In the genomic region with DNA sequence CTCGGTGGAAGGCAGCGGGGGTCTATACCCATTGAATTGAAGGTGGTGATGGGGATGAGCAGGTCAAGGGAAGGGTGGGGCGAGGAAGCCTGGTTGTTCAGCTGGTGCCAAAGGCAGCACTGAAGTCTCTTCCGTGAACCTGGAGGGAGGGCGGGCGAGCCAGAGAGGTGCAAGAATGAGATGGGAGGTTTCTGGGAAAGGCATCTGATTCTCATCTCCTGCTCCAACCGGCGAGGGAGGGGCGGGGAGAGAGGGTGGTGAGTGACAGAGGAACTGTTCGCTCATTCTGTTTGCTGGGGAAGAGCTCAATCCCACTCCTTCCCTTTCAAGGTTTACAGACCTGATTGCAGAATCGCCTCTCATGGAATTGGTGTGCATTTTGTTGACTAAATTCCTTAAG, we compare ENCODE assay signal across 15 mouse cellular contexts. TPM values are rescaled to one million over a fixed set of nuclear protein-coding genes. Genes with fewer than 3 reads are reported as not detected.
"Had no signal": no experiment of that assay in that cellular context is flagged by ENCODE, and none has a peak within 500 bp of the region (broad histone marks: within the 10 kb centered on the region; RNA-seq: fewer than 3 reads in every experiment).

No protein-coding gene starts in this region.

- H3K4me2 ChIP-seq: limb, embryonic 12.5 days; liver, embryonic 13.5 days; midbrain, embryonic 12.5 days; neural tube, embryonic 15.5 days; stomach, embryonic 15.5 days had no signal

- DNase-seq: liver; liver, embryonic 13.5 days; lung, adult 18-20 months; retina, postnatal 1 day; thymus, adult 2 months; thymus, postnatal 25 days had no signal

- H3K4me3 ChIP-seq: limb, embryonic 12.5 days; liver, embryonic 13.5 days; midbrain, embryonic 12.5 days; myocyte; neural tube, embryonic 15.5 days; stomach, embryonic 15.5 days had no signal

- H3K27ac ChIP-seq: limb, embryonic 12.5 days; liver, embryonic 13.5 days; midbrain, embryonic 12.5 days; neural tube, embryonic 15.5 days; stomach, embryonic 15.5 days had no signal

- H3K9me3 ChIP-seq: limb, embryonic 12.5 days; liver, embryonic 13.5 days; midbrain, embryonic 12.5 days; neural tube, embryonic 15.5 days; stomach, embryonic 15.5 days had no signal

- H3K9ac ChIP-seq: limb, embryonic 12.5 days; liver, embryonic 13.5 days; midbrain, embryonic 12.5 days; neural tube, embryonic 15.5 days; stomach, embryonic 15.5 days had no signal

- ATAC-seq: inflammation-experienced regulatory T-cells, adult 6 months; intestine, postnatal 0 days; midbrain, embryonic 16.5 days had no signal

- H3K27me3 ChIP-seq: limb, embryonic 12.5 days; liver, embryonic 13.5 days; midbrain, embryonic 12.5 days; neural tube, embryonic 15.5 days; stomach, embryonic 15.5 days had no signal

- H3K4me1 ChIP-seq: limb, embryonic 12.5 days; midbrain, embryonic 12.5 days had no signal

RNA-seq across cellular contexts. Expression of gene Arhgap23, which starts 21.7 kb away (rescaled TPM):
- polyA plus RNA-seq: inflammation-experienced regulatory T-cells, adult 6 months had no signal

RNA-seq across cellular contexts. Expression of gene Gpr179, which starts 41.8 kb away (rescaled TPM):
- total RNA-seq: megakaryocyte-erythroid progenitor cell, adult 5-6 weeks had no signal
- polyA plus RNA-seq: liver, embryonic 13.5 days had no signal
